Mouse (Mus musculus): ENCODE measurements around the gene Usp37.
"Not testable (repeated sequence)": the region's sequence is repeated elsewhere in the genome, so short reads cannot be mapped to it uniquely, and the experiment has no call there.

Usp37 gene

DNA sequence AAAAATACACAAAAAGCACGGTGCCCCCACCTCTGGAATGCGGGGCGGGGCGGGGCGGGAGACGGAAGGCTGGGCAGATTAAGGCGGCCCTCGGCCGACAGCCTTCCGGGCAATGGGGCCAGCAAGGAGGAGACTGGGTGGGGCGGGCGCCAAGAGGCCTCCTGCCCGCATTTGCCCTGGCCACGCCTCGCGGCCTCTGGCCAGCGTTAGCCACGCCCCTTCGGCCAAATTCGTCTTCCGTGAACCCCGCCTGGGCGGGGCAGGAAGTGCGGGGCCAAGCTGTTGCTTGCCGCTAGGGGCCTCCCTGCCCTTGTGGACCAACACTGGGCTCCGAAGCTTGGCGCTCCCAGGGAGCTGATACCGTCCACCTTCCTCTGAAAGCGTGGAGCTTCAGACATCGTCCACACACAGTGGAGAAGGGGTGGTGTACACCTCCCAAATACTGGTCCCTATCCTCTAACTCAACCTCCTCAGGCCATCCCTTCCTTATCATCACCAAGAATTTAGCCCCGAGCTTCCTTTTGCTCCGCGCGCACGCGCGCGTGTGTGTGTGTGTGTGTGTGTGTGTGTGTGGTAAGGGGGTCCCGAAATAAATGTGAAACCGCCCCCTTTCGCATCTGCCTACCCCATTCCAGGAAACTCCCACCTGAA lies 146.7 kb downstream of the Usp37 start:
- DNase-seq (ENCODE audit: low read depth) = peak; percentile 95

DNA sequence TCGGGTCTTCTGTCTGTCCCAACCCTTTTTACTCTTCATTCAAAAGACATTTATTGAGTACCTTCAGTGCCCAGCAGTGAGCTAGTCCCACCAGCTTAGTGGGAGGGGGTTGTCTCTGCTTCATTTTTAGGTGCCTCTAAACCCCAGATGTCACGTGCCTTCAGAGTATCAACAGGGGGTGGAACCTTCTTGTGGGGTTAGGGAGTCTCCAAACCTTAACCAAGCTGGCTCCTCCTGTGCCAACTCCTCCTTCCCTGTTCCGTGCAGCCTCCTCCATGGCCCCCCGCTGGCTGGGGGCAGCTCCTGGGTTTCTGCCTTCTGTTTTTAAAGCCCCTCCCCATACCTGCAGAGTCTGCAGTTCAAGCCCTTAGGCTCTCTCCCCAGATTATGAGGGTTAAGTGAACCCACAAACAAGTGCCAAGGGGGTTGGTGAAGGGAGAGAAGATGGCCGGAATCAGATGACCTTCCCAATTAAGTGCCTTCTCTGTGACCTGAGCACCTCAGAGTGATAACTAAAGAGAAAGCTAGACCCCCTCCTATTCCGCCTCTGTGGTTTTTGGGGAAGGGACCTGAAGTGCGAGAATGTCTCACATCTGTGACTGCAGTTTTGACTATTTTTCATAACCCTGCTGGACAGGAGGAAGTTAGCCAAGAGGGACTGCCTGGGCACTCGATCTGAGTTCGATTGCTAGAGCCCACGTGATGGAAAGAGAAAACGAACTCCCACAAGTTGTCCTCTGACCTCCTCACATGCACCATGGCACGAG lies 147.4 kb downstream of the Usp37 start:
- not testable (repeated sequence) for DNase-seq (ENCODE audit: low read depth)

- DNase-seq (ENCODE audit: low read depth) = no peak
These were observed 148.8 kb downstream of the Usp37 start for GRCm38 (mm10) chr1:74395290-74395689.

GRCm38 (mm10) chr1:74394858-74395257 lies 149.2 kb downstream of the Usp37 start:
- DNase-seq (ENCODE audit: low read depth) = no peak

DNA sequence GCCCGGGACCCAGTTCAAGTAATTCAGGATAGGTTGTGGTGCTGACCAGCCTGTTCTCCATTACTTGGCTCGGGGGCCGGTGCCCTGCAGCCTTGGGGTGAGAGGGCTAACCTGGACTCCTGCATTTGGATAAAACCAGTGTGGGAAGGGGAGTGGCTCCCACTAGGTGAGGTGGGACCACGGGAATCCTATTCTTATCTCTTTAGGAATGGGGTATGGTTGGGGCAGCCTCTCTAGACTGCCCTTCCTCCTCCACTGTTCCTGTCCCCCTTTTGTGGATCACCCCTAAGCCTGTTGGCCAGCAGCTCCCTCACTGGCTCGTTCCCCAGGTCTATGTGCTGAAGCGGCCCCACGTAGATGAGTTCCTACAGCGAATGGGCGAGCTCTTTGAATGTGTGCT lies 149.8 kb downstream of the Usp37 start:
- no peak for DNase-seq (ENCODE audit: low read depth)

GRCm38 (mm10) chr1:74393697-74394096 lies 150.4 kb downstream of the Usp37 start:
- DNase-seq (ENCODE audit: low read depth) = no peak

GRCm38 (mm10) chr1:74393010-74393409 lies 151.1 kb downstream of the Usp37 start:
- no peak for DNase-seq (ENCODE audit: low read depth)

- DNase-seq (ENCODE audit: low read depth) = no peak
These were observed 151.6 kb downstream of the Usp37 start for GRCm38 (mm10) chr1:74392446-74392994.

- no peak for DNase-seq (ENCODE audit: low read depth)
These were observed 152.1 kb downstream of the Usp37 start for GRCm38 (mm10) chr1:74391844-74392441.

DNA sequence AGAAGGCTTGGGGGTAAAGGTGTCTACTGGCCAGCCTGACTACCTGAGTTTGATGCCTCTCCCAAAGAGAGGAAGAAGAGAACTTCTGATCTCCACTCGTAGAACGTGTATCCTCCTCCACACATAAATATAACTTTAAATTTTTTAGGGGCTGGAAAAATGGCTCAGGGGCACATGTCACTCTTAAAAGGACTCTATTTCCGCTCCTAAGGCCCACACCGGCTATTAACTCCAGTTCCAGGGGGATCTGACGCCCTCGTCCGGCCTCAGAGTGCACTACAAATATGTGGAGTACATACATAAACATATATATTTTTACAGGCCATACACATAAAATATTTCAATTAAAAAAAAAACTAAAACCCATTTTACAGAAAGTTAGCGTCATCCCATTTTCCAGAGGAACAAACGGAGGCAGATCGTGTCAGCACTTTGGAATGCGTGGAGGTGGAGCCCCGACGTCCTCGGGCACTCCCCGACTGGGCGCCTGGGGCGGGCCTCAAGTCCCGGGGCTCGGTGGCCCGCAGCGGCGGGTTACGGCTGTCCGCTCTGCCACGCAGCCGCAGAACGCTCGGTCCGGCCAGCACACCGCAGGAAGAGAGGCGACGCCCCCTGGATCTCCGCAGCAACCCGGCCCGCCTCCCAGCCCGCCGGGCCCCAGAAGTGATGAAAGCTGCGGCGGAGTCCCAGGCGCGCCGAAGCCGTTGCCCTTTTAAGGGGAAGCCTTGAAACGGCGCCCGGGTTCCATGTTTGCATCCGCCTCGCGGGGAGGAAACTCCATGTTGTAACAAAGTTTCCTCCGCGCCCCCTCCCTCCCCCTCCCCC lies 152.9 kb downstream of the Usp37 start, which contains the start of gene Ctdsp1:
Ctdsp1 (plus strand) TSS at position 586 of the 825 bp plus-strand sequence.
- peak; percentile 87 for DNase-seq (ENCODE audit: low read depth)

DNA sequence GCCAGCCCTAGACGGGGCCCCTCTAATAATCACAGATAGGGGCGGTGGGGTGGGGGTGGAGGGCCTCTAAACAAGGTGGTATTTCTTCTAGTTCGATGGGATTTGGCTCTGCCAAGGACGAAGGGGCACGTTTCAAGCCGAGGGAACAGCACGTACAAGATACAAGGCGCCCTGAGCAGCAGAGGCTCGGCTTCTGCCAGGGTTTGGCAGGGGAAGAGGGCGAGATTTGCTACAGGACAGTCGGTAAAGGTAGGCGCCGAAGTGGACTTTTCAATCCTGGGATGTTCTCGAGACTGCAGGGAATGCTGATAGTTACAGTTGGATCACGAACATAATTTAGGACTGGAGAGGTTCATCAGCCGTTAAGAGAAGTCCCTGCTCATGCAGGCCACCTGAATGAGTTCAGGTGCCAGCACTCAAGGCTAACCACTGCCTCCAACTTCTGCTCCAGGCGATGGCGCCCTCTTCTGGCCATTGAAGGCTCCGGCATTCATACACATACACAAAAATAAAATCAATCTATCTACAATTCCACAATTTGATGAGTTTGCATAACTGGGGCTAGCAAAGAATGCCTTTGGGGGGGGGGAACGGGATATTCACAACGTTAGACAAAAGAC lies 153.7 kb downstream of the Usp37 start:
- DNase-seq (ENCODE audit: low read depth) = peak; percentile 83

DNA sequence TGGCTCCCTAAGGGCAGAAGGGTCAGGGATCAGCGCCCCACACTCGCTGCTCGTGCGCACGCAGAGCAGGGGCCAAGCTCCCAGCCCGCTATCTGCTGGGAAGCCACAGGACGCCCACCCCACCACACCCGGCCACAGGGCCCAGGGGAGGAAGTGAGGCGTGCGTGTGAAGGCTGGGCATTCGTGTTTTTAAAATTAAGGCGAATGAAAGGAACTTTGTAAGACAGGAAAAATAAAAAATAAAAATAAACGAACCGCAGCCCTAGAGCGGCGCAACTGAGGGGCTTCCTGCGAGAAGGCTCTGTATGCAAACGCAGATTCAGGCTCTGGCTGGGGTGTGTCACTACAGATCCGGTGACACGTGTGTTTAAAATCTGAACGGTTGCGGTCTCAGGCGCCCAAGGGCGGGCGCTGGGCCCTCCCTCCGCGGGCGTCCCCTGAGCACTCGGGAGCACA lies 154.2 kb downstream of the Usp37 start:
- peak; percentile 61 for DNase-seq (ENCODE audit: low read depth)

DNA sequence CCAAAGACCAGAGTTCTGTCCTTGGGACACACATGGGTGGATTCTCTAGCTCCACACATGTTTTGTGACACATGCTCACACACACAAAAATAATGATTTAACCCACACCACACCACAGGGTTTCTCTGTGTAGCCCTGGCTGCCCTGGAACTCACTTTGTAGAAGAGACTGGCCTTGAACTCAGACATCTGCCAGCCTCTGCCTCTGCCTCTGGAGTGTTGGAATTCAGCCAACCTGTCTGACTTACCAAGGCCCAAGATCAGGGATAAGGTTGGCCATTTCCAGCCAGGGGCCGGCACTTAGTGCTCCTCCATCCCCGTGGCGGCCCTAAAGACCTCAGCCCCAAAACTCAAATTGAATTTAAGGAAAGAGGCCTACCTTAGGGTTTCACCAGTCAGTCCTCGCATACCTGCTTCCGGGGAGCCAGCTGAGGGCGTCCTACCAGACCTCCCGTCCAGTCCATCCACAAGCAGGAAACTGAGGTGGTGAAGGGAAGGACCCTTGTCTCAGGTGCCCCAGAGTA lies 155.6 kb downstream of the Usp37 start:
- DNase-seq (ENCODE audit: low read depth) = no peak

GRCm38 (mm10) chr1:74387386-74387988 lies 156.6 kb downstream of the Usp37 start:
- DNase-seq (ENCODE audit: low read depth) = no peak

- DNase-seq (ENCODE audit: low read depth) = peak; percentile 84
These were observed 157.2 kb downstream of the Usp37 start for GRCm38 (mm10) chr1:74386714-74387385.

GRCm38 (mm10) chr1:74386363-74386713 lies 157.7 kb downstream of the Usp37 start:
- DNase-seq (ENCODE audit: low read depth) = no peak

GRCm38 (mm10) chr1:74385531-74385930 lies 158.6 kb downstream of the Usp37 start:
- DNase-seq (ENCODE audit: low read depth) = no peak
